Mouse (Mus musculus) large intestine, adult 2 months (tissue): ENCODE measurements around the gene Atp6v0c. TPM values are rescaled to one million over a fixed set of nuclear protein-coding genes. Genes with fewer than 3 reads are reported as not detected.
A peak's percentile ranks its signal among the peaks of the same experiment; 100 is the strongest.

Experiments
- DNase-seq: peaks from one replicate; pipeline ENCODE4 v3.0.0-alpha.2; 2012; ENCODE audit warnings: low read depth, low spot score
- WGBS: fragments of 180-500 bp; shearing (Covaris S2); methylation state at CpG from one replicate; pipeline ENCODE4 v1.1.7; 2018; 5-methylcytosine and 5-hydroxymethylcytosine counted together
- polyA plus RNA-seq: library from polyadenylated mRNA; depleted of rRNA; stranded (reverse); fragments of >200 nt; gene quantifications from 2 replicates; pipeline ENCODE4 v1.2.3, GENCODE M21; 2012; rRNA removed

Atp6v0c gene
- 799 and 841 TPM in 2 replicates for polyA plus RNA-seq

DNA sequence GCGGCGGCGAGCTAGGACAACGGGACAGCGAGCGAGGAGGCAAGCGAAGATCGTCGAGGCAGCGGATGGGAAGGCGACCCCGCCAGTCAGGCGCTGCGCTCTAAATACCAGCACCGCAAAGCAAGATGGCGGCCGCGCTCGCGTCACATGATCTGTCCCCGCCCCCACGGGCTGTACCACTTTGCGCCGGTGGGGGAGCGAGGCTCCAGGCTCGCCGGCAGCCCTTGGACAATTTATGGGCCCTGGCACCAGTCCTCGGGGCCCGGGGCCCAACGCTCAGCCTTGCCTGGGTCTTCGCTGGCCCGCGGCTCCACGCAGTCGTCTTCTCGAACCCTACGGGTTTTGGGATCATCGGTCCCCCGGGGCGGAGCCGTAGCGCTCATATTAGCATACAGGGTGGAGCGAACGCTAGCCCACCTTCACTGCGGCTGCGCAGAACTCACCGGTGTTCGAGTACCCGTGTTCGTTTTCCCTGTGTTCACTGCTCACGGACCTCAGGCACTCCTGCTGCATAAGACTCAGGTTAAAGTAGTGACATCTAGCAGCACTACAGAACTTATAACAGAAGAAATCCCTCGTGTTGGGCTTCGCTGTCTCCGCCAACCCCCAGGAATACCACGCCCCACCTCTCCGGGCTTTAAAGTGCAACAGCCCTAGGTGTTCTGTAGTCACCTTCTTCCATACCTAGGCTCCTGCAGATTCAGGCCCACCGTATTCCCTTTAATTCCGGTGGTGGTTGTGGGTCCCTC, at the start of gene Atp6v0c:
Gene Atp6v0c (minus strand): TSS at position 386 of the 749 bp plus-strand sequence.
- WGBS: under 1% methylated on average over 58 of the region's 58 CpGs
- DNase-seq: peak; percentile 78

DNA sequence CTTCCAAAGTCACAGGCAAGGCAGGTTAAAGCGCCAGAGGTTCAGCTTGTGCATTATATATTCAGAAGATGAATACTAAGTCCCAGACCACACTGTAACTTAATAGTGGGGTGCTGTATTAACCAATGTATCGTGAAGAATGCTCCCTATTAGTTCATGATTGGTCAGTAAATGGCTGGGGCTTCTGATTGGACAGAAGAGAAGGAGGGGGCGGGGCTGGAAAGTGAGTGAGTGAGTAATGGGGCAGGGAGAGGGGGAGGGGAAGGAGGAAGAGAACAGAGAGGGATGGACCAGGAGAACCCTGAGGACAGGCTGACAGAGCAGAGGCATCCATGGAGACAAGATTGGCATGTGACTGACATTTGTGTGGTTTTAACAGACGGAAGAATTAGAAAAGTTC, 47.3 kb upstream of the Atp6v0c start:
- WGBS: 87% methylated on average over 4 of the region's 4 CpGs
- DNase-seq: no peak

DNA sequence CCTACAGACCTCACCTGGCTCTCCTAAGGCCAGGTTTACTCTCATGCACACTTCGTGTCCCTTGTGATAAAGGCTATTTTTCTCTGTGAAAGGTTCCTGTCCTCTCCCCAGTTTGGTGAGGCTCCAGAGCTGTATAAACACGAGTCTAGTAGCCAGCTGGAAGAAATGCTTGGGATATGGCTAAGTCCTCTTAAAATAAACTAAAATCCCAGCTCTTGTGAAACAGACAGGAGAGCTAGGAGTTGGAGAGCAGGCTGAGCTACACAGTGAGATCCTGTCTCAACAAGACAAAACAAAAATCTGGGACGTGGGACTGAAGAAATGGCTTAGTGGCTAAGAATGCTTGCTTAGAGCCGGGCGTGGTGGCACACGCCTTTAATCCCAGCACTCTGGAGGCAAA, 43.7 kb upstream of the Atp6v0c start:
- 49% methylated on average over 6 of the region's 6 CpGs for WGBS
- no peak for DNase-seq

DNA sequence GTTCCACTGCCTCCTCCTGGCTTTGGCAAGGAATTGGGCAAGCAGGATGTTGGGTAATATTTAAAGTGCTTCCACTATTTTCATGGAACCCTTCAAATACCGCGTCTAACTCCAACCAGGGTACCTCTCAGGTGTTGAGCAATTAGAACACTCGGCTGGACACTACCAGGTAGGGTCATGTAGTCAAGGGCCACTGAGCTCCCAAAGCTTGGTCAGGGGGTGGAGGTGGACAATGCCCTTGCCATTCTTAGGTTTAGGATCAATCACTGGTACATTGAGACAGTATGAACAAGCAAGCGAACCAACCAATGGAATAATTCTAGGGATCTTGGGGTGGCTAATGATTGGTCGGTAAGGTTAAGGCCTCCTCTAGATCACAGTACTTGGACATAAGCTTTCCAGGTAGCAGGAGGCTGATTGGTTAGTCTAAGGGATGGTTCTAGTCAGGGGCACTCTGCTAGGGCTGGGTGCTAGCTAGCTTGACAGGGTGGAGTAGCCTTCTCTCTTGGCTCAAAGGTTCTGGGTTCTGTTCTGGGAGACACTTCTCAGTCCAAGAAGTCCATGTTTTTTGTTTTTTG, 43.0 kb upstream of the Atp6v0c start:
- no peak for DNase-seq

DNA sequence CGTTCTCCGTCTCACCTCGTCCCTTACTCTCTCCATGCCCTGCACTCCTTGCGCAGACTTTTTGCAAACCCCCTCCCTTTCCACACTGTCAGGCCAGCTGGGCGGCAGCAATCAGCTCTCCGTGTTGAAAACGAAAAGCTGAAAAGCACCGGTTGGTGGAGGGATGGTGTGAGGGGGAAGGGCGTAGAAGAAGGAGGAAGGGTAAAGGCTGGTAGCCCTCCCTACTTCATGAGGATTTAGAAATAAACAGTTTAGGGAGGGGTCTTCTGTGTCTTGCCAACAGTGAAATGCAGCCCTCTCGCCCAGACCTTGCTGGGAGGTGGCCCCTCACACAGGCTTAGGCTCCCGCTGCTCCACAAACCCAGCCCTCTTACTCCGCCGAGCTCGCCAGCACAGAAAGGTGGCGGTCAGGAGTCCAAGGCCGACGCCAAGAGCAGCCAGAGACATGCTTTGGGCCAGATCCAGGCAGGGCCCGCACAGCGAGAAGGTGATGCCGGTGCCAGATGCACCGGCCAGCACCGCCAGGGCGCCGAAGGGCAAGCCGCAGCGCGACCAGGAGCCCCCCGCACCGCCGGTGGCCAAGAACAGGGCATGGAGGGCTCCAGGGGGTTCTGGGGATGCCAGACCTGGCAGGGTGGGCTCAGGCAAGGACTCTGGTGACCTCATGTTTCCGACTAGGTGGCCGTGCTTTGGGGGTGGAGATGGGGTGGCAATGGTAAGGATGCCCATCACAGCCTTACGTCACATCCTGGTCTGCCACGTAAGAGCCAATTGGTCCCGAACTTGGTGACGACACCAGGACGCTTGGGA, 42.3 kb upstream of the Atp6v0c start:
- 14% methylated on average over 37 of the region's 37 CpGs for WGBS
- DNase-seq: no peak

More for the DNA sequence above, 43.0 kb upstream of the Atp6v0c start:
- 54% methylated on average over 5 of the region's 5 CpGs for WGBS

DNA sequence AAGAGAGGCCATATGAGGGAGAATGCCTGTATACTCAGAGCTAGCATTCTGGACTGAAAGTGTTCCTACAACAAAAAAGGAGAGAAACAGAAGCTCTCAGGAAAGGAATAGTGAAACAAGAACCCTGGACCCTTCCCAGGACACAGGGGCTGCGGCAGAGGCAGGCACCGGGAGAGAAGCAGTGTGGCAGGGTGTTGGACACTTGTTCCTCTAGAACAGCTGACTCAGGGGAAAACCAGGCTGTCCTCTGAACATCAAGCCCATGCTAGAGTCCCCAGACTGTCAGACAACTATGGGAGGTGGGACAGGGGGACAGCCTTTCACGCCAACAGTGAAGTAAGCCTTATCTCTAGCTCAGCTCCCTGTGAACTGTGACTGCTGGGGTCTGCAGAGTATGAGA, 41.1 kb upstream of the Atp6v0c start:
- DNase-seq: no peak
- 88% methylated on average over 3 of the region's 3 CpGs for WGBS

DNA sequence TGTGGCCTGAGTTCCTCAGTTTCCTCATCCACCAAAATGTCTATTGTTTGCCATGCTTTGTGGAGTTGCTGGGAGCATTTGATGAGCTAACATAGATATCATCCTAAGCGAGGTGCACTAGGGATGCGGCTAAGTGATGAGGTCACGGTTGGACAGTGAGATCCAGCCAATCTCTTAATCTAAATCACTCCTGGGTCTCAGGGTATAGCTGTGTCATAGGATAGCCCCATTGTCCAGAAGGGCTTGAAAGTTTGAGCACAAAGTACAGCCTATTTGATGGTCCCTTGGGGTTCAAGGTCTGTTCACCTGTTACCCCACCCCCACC, 40.4 kb upstream of the Atp6v0c start:
- no peak for DNase-seq
- WGBS: 90% methylated on average over 3 of the region's 3 CpGs

DNA sequence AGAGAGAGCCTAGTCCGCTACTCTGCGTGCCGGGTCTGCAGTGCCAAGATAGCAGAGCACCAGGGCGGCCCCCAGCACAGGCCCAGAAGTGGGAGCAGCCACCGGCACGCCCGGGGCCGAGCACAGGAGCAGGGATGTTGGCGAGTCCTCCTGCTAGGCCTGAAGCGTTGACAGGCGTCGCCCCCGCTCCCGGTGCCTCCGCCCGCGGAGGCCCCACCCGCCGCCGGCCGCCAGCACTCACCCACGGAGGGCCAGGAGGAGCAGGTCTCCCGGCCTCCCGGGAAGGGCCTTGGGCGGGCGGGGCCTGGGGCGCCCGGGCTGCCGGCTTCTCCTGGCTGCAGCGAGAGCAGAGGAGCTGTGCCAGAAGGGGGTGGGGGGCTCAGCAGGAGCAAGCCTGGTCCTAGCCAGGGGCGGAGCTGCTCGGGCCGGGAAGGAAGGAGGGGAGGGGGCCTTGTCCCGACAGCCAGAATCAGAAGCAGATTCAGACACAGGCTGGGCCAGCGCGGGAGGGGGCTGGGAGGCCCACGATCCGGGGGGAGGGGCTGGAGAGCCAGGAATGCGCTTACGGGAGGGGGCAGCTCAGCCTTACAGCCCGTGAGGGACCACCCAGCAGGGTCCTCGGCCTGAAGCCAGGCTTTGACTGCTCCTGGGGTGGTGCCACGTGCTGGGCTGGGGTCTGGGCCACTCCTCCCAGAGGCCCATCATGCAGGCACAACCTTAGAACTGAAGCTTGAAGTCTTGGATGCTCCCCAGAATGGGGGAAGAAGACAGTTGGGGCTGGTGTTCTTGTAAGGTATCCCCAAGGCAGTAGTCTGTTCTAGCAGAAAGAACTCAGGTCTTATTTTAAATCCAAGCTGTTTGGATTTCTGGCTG, 39.8 kb upstream of the Atp6v0c start, which contains the start of gene Ntn3:
Gene Ntn3 (minus strand): TSS at position 489 of the 873 bp plus-strand sequence.
- 6% methylated on average over 43 of the region's 43 CpGs for WGBS
- no peak for DNase-seq

DNA sequence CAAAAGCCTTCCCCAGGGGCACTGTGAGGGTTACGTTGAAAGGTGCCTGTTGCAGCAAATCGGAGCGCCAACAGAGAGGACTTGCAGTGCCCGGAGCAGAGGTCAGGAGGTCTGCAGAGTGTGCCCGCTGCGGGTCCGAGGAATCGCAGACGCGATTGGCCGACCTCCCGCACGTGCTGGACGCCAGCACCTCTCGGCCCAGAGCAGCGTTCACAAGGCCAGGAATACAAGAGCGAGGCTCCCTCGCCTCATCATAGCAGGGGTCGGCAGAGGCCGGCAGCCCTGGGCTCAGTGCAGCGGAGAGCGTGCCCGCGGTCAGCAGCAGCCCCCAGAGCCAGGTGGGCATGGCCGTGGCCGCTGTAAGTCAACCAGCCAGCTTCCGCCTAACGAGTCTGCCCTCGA, 39.1 kb upstream of the Atp6v0c start:
- no peak for DNase-seq
- 19% methylated on average over 29 of the region's 29 CpGs for WGBS

DNA sequence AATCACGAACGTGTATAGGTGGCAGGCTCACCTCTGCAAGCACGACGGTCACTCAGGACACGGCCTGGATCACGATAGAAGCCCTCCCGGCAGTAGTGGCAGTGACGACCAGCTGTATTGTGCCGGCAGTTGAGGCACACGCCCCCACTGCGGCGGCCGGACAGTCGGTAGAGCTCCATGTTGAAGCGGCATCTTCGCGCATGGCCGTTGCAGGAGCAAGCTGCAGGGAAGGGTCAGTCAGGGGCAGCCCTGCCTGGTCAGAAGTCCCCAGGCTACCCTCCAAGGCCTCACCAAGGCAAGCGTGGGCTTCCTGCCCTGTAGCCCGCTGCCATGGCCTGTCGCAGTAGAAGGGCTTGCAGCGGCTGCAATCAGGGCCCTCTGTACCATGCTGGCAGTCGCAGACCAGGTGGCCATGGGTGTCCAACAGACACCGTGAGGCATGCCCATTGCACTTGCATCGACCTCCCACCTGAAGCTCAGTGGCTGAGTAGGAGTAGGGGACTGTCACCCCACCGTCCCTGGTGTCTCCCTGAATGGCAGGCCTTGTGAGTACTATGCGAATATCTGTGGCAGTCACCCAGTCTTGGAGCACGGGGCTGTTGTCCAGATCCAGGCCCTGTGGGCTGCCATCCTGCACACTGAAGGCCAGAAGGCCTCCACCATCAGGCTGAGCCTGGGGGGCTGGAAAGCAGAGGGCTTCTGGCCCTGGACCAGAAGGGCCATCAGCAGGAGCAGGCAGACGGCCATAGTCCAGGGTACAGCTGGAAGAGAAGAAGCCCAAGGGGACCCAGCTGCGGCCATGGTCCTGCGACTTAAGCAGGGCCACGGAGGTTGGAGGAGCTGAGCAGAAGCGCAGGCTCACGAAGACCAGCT, 38.5 kb upstream of the Atp6v0c start:
- 90% methylated on average over 34 of the region's 34 CpGs for WGBS
- no peak for DNase-seq

DNA sequence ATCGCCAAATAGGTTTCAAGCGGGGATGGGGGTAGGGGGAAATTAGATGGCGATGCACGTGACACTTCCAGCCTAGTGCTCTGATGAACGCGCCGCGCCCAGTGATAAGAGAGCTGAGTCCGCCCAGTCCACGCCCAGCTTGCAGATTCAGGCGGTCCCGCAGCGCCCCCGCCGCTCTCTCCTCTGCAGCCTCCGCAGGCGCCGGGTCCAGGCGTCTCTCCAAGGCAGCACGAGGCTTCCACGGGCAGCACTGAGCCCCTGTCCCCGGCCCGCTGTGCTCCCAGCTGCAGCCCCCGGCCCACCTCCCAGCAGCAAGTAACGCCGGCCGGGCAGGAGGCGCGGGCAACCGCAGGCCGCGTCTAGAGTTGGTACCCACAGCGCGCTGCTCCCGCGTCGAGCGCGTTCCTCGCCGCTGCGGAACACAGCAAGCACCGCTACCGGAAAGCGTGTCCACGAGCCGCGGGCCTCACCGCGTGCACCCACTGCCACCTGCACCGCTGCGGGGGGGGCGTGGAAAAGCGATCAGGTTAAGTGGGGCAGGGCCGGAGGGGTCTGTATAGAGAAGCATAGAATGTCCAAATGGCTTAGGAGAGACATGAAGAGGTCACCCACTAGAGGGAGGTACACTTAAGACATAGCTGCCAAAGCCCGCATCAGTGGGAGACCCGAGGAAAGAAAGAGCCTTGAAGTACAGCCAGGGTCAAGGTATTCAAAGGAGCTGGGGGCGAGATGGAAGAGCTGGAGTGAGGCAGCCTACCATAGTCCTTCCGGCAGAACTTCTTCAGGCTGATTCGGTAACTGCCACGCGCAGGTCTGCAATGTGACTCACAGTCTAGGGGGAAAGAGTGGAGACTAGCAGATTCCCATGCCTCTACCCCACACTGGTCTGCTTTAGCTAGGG, 37.2 kb upstream of the Atp6v0c start:
- peak; percentile 35 for DNase-seq
- WGBS: 10% methylated on average over 62 of the region's 62 CpGs

DNA sequence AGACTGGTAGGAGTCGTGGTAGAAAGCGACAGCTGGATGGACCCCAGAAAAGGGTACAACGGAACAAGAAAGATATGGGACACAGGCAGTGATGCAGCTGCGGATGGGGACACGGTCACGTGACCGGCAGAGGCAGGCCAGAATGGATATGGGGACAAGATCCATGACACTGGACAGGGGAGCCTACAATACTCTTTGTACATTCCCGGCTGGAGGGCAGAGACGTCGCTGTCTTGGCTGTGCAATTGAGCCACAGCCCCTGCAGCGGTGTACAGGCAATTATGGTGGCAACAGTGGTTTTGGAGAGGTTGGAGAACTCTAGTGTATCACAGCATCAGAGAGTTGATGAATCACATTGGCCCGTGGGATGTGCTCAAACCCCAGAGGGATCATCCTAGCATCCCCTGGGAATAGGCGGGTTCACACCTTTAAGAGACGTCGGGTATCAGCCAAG, 36.4 kb upstream of the Atp6v0c start:
- 8% methylated on average over 15 of the region's 15 CpGs for WGBS
- no peak for DNase-seq

DNA sequence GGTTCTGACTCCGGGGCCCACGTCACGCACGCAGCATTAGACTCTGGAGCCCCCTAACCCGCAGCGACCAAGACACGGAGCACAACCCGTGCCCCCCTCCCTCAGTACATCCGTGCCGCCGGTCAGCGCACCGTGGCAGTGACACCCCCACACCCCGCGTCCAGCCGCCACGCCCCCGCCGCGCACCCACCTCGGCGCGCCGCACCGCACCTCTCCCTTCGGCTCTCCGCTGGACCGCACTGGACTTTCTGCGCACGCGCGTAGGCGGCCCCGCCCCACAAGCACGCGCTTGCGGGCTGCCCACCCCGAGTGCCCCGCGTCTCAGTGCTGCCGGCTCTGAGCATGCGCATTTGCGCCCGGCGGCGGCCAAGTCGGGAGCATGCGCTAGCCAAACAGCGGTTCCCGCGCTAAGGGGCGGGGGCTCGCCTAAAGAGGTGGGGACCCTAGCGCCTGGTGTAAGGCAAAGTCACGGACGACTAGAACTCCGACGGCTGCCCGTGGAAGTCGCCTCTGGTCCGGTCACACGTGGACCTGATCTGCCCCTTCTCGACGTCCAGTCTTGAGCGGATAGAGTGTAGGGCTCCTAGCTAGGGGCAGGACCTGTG, 35.9 kb upstream of the Atp6v0c start, which contains the start of gene Tbc1d24:
Gene Tbc1d24 (minus strand): TSS at position 279 of the 605 bp plus-strand sequence.
- DNase-seq: peak; percentile 31
- WGBS: 1% methylated on average over 61 of the region's 65 CpGs

DNA sequence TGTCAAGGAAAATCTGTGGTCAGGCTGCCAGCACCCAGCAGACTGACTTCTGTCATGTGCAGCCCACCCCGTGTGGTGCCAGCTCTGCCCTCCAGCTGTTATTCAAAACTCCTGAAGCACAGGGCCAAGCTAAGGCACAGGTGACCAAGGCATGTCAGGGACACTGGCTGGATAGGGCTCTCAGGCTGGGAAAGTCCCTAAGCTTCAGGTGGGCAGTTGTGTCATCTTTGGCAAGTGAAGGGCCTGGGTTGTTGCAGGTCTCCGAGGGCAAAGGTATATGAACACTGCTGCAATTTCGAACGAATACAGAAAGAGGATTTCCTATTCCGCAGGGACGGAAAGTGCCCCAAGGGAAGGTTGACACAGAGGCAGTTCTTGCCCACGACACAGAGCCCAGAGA, 35.3 kb upstream of the Atp6v0c start:
- DNase-seq: no peak
- 8% methylated on average over 7 of the region's 7 CpGs for WGBS

DNA sequence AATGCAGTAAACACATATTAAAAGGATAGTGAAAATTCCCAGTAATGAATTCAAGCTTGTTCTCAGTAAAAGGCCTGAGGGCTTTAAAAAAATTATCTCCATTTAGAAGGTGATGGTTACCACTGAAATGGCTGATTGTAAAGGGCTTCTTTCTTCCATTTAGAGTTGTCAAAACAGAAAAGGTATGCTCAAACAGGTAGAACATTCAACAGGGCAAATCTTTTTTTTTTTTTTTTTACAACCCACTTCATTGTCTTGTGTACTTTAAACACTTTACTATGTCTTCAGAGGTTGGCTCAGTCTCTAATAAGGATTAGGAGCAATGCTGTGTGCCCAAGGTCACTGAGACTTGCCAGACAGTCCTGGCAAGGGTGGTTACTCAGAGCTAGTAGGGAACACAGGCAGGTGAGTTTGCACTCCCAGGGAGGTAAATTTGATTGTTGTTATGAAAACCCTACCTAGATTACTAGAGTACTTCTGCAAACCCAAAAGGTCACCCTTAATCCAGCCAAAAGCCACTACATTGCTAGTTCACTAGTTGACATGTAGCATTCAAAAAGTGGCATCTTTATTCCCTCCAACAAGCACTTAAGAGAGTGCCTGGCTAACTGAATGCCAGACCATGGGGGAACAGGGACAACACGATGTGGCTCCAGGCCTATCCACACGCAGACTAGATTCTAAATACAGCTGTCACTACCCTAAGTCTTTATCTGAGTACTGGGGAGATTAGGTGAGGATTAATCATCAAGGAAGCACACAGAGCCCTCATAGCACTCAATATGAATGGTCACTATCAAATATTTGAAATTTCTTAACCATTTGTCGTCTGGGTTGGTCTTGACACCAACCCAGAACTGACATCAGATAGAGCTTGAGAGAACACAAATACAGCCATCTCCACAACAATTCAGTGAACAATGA, 34.4 kb upstream of the Atp6v0c start:
- peak; percentile 53 for DNase-seq
- WGBS: 53% methylated on average over 3 of the region's 3 CpGs

DNA sequence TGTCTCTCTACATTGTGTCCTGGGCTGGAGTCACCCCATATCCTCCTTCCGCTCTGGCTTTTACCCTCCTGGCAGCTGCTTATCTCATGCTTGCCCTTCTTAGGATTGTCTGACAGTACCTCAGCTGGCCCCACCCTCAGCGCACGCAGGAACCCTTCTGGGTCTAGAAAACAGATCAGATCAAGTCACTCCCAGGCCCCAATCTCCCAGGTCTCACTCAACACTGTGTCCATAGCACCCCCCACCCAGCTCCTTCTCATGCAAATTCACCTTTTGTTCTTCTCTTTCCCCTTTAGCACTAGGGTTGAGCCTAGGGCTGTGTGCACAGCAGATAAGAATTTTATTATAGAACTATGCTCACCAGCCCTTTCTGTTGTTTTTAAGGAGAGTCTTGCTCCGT, 33.6 kb upstream of the Atp6v0c start:
- DNase-seq: peak; percentile 43
- 27% methylated on average over 4 of the region's 4 CpGs for WGBS
